ENCODE assay signal across 10 mouse cellular contexts in the genomic region with DNA sequence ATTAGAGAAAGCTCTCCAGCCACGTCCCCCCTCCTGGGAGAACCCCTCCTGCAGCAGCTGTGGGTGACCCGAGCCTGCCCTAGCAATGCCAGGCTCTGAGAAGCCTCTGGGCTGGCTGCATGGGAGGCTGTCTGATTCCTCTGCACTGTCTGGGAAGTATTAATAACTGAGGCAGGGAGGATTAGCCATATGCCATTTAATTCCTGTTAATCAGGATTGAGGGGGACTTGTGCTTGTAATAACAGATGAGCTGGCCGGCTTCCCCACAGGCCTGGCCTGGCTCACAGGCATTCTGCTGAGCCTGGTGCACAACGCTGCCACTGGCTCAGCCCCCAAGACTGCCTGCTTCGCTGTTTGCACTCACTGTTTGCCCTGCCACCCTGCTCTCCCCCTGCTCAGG. TPM values are rescaled to one million over a fixed set of nuclear protein-coding genes. Genes with fewer than 3 reads are reported as not detected.
DNase-seq lines count a peak whose midpoint lies in the region; ATAC-seq and TF ChIP-seq lines count a peak whose summit lies in the region.
"Had no signal": no experiment of that assay in that cellular context is flagged by ENCODE, and none has a peak within 500 bp of the region (broad histone marks: within the 10 kb centered on the region; RNA-seq: fewer than 3 reads in every experiment).

No protein-coding gene starts in this region.

- no peaks in the 10 kb centered on the region for H3K36me3 ChIP-seq in embryonic facial prominence, embryonic 12.5 days
- H3K36me3 ChIP-seq in myocyte (ENCODE audit: control insufficient read depth, insufficient read depth): no peaks in the 10 kb centered on the region

- no peaks in the 10 kb centered on the region for H3K27me3 ChIP-seq in embryonic facial prominence, embryonic 12.5 days
- no peaks in the 10 kb centered on the region for H3K27me3 ChIP-seq in myocyte (ENCODE audit: control insufficient read depth, insufficient read depth, insufficient read length)

- no peak overlapping the region for H3K27ac ChIP-seq in embryonic facial prominence, embryonic 12.5 days
- peak overlapping the region; percentile 63; the same call in 1 of the 2 replicates for H3K27ac ChIP-seq in layer of hippocampus, adult 2 months

- intact Hi-C loops in gastrocnemius, postnatal 14 days (cut with DNase I; ENCODE audit: low total_unique reads): loop anchor here (5.0 kb wide), 2 partner anchors 37 to 67 kb away; no protein-coding TSS in a partner anchor

- H3K4me2 ChIP-seq in embryonic facial prominence, embryonic 12.5 days (replicated peaks): no peak overlapping the region
- H3K4me2 ChIP-seq in myocyte (ENCODE audit: low read depth): no peak overlapping the region

- no peaks in the 10 kb centered on the region for H3K4me1 ChIP-seq in embryonic facial prominence, embryonic 12.5 days

- TF ChIP-seq POLR2A in myocyte (IDR thresholded peaks at IDR 0.05; ENCODE audit: insufficient read length, low read depth): no peak

- DNase-seq in gastrocnemius, postnatal 14 days: peak; percentile 52
- no peak for DNase-seq in gastrocnemius, adult 18-20 months (ENCODE audit: low spot score)
- peak; percentile 63 to 67 for DNase-seq in layer of hippocampus, adult 2 months (ENCODE audit: low spot score in 2 of 2)
- DNase-seq in yolk sac, embryonic 10.5 days (ENCODE audit: low spot score): no peak
- no peak for DNase-seq in frontal cortex, postnatal 36 days (ENCODE audit: low spot score in 2 of 2)
- no peak for DNase-seq in urinary bladder, postnatal 36 days (ENCODE audit: low spot score in 2 of 2)
- DNase-seq: kidney, postnatal 36 days; lung, postnatal 14 days had no signal

- no peak for TF ChIP-seq CTCF in layer of hippocampus, adult 2 months (conservative IDR thresholded peaks at IDR 0.05)

- H3K9me3 ChIP-seq in embryonic facial prominence, embryonic 12.5 days: no peaks in the 10 kb centered on the region

- peak; percentile 69; the same call in 1 of the 2 replicates for ATAC-seq in embryonic facial prominence, embryonic 12.5 days (ENCODE audit: insufficient number of reproducible peaks, insufficient read depth, low FRiP score, low TSS enrichment)

- WGBS in embryonic facial prominence, embryonic 12.5 days: 18% methylated on average over 5 of the region's 5 CpGs

- no peak overlapping the region for H3K9ac ChIP-seq in embryonic facial prominence, embryonic 12.5 days

- no peak overlapping the region for H3ac ChIP-seq in myocyte (ENCODE audit: control insufficient read depth, insufficient read length)

- no peak overlapping the region for H3K4me3 ChIP-seq in embryonic facial prominence, embryonic 12.5 days
- no peak overlapping the region for H3K4me3 ChIP-seq in layer of hippocampus, adult 2 months
- H3K4me3 ChIP-seq in myocyte: no peak overlapping the region

- H3K79me2 ChIP-seq in myocyte (ENCODE audit: control insufficient read depth, insufficient read depth): no peaks in the 10 kb centered on the region

TF ChIP-seq in myocyte, 11 proteins besides CTCF, POLR2A, EP300 and RAD21:
- TF ChIP-seq TCF3 (IDR thresholded peaks at IDR 0.05; ENCODE audit: insufficient read length, low read depth): no peak
- peak in 2 of 3 experiments; percentile 8 to 42 for TF ChIP-seq MYOD1 (IDR thresholded peaks at IDR 0.05; ENCODE audit: control insufficient read depth in 1 of 3, insufficient read length in 2 of 3, low read depth in 2 of 3)
- peak; percentile 36 to 54 (median 40) for TF ChIP-seq MYOG (IDR thresholded peaks at IDR 0.05; ENCODE audit: control insufficient read depth in 1 of 3, insufficient read depth in 1 of 3, insufficient read length in 2 of 3, low read depth in 2 of 3)
TF ChIP-seq in myocyte: peak in this region for 2.

RNA-seq across cellular contexts. Expression of a gene that starts 18.9 kb away (rescaled TPM):
- total RNA-seq in gastrocnemius, postnatal 14 days (2021): 10 to 100 TPM; 19.2 to 21.2 TPM
- 1 to 10 TPM; 5.0 to 9.2 TPM for total RNA-seq in gastrocnemius, adult 18-20 months (2021)
- polyA plus RNA-seq in embryonic facial prominence, embryonic 12.5 days (2016; fragmentation: Nextera tagmentation; extraction: Ambion mirVana): 111 and 120 TPM in 2 replicates
- 10 to 100 TPM; 36.4 to 42.3 TPM for total RNA-seq in layer of hippocampus, adult 2 months (2021)
- 22.9 TPM for polyA plus RNA-seq in myocyte (2012; fragmentation: generic; extraction: Trizol)

Comparison
In these comparisons a context has a peak if more than half of its experiments do, and no peak if none do; other contexts are left out.
1. DNase-seq: peak in gastrocnemius, postnatal 14 days (single experiment) and layer of hippocampus, adult 2 months (2 of 2); none in gastrocnemius, adult 18-20 months (single experiment), yolk sac, embryonic 10.5 days (single experiment), frontal cortex, postnatal 36 days (0 of 2) and urinary bladder, postnatal 36 days (0 of 2).